Mouse (Mus musculus) myocyte (in vitro differentiated cells): ENCODE measurements around the gene Gm21961.

ENCODE experiments used
- CEBPB ChIP-seq: IDR thresholded peaks from 2 replicates; pipeline ENCODE4 v1.6.1; 2011; ENCODE audit warnings: mild to moderate bottlenecking, moderate library complexity; ENCODE audit not compliant: poor library complexity, insufficient read depth, severe bottlenecking
- E2F4 ChIP-seq: IDR thresholded peaks from one replicate; pipeline ENCODE4 v1.6.1; 2011; ENCODE audit warnings: mild to moderate bottlenecking, control low read depth, moderate library complexity; ENCODE audit not compliant: insufficient read depth
- MAX ChIP-seq: IDR thresholded peaks from one replicate; pipeline ENCODE4 v1.6.1; 2011; ENCODE audit warnings: low read depth, mild to moderate bottlenecking, control low read depth
- MYOD1 ChIP-seq, 3 experiments: IDR thresholded peaks; one replicate each; pipeline ENCODE4 v1.6.1; 2011; ENCODE audit warnings: control low read depth in 2 of 3, low read depth in 2 of 3, mild to moderate bottlenecking in 2 of 3, moderate library complexity in 1 of 3; ENCODE audit not compliant: insufficient read length in 2 of 3, control insufficient read depth in 1 of 3
- MYOG ChIP-seq, 3 experiments: IDR thresholded peaks; one replicate each; pipeline ENCODE4 v1.6.1; 2011; ENCODE audit warnings: control low read depth in 2 of 3, low read depth in 2 of 3, mild to moderate bottlenecking in 2 of 3; ENCODE audit not compliant: insufficient read length in 2 of 3, control insufficient read depth in 1 of 3, insufficient read depth in 1 of 3
- POLR2A ChIP-seq: IDR thresholded peaks from one replicate; pipeline ENCODE4 v1.6.1; 2011; ENCODE audit warnings: low read depth, mild to moderate bottlenecking, control low read depth, moderate library complexity; ENCODE audit not compliant: insufficient read length
- POLR2AphosphoS2 ChIP-seq: IDR thresholded peaks from one replicate; pipeline ENCODE4 v1.6.1; 2011; ENCODE audit warnings: low read depth, control low read depth; ENCODE audit not compliant: insufficient read length
- REST ChIP-seq: IDR thresholded peaks from one replicate; pipeline ENCODE4 v1.6.1; 2011; ENCODE audit warnings: mild to moderate bottlenecking, control low read depth, moderate library complexity; ENCODE audit not compliant: insufficient read depth, insufficient read length
- SRF ChIP-seq: IDR thresholded peaks from one replicate; pipeline ENCODE4 v1.6.1; 2011; ENCODE audit warnings: low read depth; ENCODE audit not compliant: control insufficient read depth, insufficient read length
- TCF12 ChIP-seq: IDR thresholded peaks from one replicate; pipeline ENCODE4 v1.6.1; 2011; ENCODE audit warnings: mild to moderate bottlenecking, control low read depth; ENCODE audit not compliant: poor library complexity, insufficient read depth, severe bottlenecking
- USF1 ChIP-seq: IDR thresholded peaks from one replicate; pipeline ENCODE4 v1.6.1; 2011; ENCODE audit warnings: low read depth, mild to moderate bottlenecking, control low read depth, moderate library complexity

GRCm38 (mm10) chr15:65041999-65042398, 27.3 kb upstream of the Gm21961 start:
- TF ChIP-seq CEBPB (no peak), POLR2A (no peak), REST (no peak), MAX (no peak), E2F4 (no peak), TCF12 (no peak), USF1 (no peak), SRF (no peak), MYOD1 (IDR thresholded peaks at IDR 0.05; ENCODE audit: control insufficient read depth in 1 of 3, insufficient read length in 2 of 3, low read depth in 2 of 3) (no peak), MYOG (IDR thresholded peaks at IDR 0.05; ENCODE audit: control insufficient read depth in 1 of 3, insufficient read depth in 1 of 3, insufficient read length in 2 of 3, low read depth in 2 of 3) (no peak), POLR2AphosphoS2 (no peak)
